Mouse (Mus musculus) E14TG2a.4 (cell line): ENCODE results near the gene Fry.

Experiments
- H3K27me3 ChIP-seq: 2 replicates; pipeline ENCODE4 v1.6.1; 2014; ENCODE audit warnings: low read length, control low read depth; ENCODE audit not compliant: insufficient read depth
- H3K36me3 ChIP-seq: 2 replicates; pipeline ENCODE4 v1.6.1; 2014; ENCODE audit warnings: low read length, control low read depth; ENCODE audit not compliant: insufficient read depth
- H3K4me1 ChIP-seq: replicated peaks from 2 replicates; pipeline ENCODE4 v1.6.1; 2014; ENCODE audit warnings: low read depth, low read length, control low read depth
- H3K4me3 ChIP-seq: replicated peaks from 2 replicates; pipeline ENCODE4 v1.5.1; 2014; ENCODE audit warnings: mild to moderate bottlenecking, low read length
- H3K9me3 ChIP-seq: 2 replicates; pipeline ENCODE4 v1.6.1; 2014; ENCODE audit warnings: low read length, control low read depth
- CTCF ChIP-seq: conservative IDR thresholded peaks from 2 replicates; pipeline ENCODE4 v1.5.1; 2014; ENCODE audit warnings: low read length
- NANOG ChIP-seq: IDR thresholded peaks from 2 replicates; pipeline ENCODE4 v1.6.1; 2014; ENCODE audit warnings: borderline replicate concordance, low read length, mixed read lengths
- POU5F1 ChIP-seq: IDR thresholded peaks from 2 replicates; pipeline ENCODE4 v1.6.1; 2014; ENCODE audit warnings: low read length, borderline replicate concordance

Gene Fry

DNA sequence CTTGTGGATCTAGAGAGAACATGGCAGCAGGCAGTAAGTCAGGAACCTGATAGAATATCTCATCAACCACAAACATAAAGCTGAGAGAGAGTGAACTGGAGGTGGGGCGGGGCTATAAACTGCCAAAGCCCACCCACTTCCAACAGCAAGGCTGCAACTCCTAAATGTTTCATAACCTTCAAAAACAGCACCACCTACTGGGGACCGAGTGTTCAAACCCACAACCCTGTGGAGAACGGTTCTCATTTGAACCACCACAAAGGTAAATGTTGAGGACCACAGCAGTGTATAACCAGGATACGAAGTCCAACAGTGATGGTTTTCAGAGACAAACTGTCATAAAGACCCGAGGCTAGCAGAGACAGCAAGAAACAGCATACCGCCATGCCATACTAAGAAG, 196.1 kb downstream of the Fry start:
- 0 out of 2 replicates have a peak, but pooled peaks have one; percentile 28 for TF ChIP-seq CTCF
- TF ChIP-seq POU5F1: no peak
- Histone ChIP-seq H3K4me3 (no peak overlapping the region), H3K9me3 (no peaks in the 10 kb centered on the region; the same call in 1 of the 2 replicates), H3K4me1 (no peaks in the 10 kb centered on the region), H3K36me3 (0 out of 2 replicates have a peak, but pooled peaks cover 6% of the 10 kb centered on the region), H3K27me3 (no peaks in the 10 kb centered on the region)

DNA sequence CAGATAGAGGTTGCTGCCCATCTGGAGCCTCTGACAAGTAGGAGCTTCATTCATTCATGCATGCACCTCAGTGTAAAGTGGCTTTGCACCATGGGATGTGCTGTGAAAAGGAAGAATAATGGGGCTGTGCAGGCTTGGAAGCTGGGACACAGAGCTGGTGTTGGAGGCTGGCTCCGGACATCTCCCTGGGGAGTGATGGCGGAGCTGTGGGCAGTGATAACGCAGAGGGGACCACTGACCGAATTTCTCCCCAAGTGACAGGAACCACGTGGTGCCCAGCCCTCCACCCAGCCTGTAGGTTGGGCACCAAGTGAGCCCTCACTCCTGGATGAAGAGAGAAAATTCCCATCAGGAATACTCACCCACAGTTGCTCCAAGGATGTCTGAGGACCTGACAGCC, 207.0 kb downstream of the Fry start:
- Histone ChIP-seq H3K4me3 (no peak overlapping the region), H3K27me3 (no peaks in the 10 kb centered on the region), H3K4me1 (0 out of 2 replicates have a peak, but pooled peaks cover 3% of the 10 kb centered on the region), H3K36me3 (no peaks in the 10 kb centered on the region), H3K9me3 (no peaks in the 10 kb centered on the region)
- TF ChIP-seq NANOG (no peak), POU5F1 (no peak), CTCF (no peak)

DNA sequence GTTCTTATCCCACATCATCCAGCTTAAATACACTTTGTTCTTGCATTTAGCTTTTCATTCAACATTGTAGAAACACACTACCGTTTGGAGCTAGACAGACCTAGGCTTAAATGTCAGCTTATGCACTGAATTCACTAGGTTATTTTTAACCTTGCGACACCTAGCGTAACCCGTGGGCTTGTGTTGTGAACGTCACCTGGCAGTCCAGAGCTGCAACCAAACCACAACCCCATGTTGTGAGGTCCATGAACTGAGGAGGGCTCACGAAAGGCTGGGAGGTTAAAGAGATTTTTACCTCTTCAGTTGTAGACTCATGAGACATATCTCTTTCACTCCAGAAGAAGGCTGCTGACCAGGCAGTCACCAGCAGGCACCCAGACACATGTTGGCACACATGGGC, 210.2 kb downstream of the Fry start:
- Histone ChIP-seq H3K36me3 (no peaks in the 10 kb centered on the region), H3K9me3 (no peaks in the 10 kb centered on the region), H3K4me3 (no peak overlapping the region), H3K27me3 (no peaks in the 10 kb centered on the region), H3K4me1 (peaks cover 5% of the 10 kb centered on the region)
- TF ChIP-seq NANOG: no peak
- TF ChIP-seq CTCF: no peak
- TF ChIP-seq POU5F1: no peak

DNA sequence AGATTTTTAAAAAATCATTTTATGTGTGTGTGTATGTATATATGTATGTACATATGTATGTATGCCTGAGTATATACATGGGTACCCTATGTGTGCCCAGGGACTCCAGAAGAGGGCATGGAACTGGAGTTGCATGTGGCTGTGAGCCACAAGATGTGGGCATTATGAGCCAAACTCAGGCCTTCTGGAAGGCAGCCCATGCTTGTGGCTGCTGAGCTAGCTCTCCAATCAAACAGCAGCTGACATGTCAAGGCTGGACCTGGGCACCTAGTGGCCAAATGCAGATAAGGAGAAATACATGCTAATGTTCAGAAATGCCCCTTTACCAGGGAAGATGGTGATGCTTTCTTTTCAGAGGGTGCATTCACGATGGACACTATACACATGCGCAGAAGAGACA, 213.4 kb downstream of the Fry start:
- H3K4me3 ChIP-seq: no peak overlapping the region
- no peak for TF ChIP-seq NANOG
- TF ChIP-seq CTCF: no peak
- no peak for TF ChIP-seq POU5F1

DNA sequence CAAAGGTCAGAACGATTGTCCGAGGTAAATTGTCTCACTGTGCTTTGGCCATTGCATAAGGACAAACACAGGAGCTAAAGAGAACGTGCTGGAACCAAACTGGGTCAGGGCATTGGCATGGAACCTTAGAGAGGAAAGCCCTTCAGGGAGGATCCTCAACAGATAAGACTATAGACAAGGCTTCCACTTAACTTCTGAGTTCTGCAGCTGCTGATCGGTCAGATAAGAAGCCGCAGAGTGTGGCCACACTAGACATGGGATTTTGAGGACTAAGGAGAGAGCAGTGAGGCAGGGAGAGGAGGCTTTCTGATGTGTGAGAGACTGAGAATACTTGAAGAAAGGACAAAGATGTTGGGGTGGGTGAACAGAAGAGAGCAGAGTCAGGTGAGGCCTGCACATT, 214.4 kb downstream of the Fry start:
- Histone ChIP-seq H3K9me3 (no peaks in the 10 kb centered on the region), H3K4me3 (no peak overlapping the region)

More for the DNA sequence above, 213.4 kb downstream of the Fry start:
- H3K36me3 ChIP-seq: no peaks in the 10 kb centered on the region
- no peaks in the 10 kb centered on the region for H3K9me3 ChIP-seq
- no peaks in the 10 kb centered on the region for H3K27me3 ChIP-seq
- H3K4me1 ChIP-seq: peaks cover 5% of the 10 kb centered on the region

DNA sequence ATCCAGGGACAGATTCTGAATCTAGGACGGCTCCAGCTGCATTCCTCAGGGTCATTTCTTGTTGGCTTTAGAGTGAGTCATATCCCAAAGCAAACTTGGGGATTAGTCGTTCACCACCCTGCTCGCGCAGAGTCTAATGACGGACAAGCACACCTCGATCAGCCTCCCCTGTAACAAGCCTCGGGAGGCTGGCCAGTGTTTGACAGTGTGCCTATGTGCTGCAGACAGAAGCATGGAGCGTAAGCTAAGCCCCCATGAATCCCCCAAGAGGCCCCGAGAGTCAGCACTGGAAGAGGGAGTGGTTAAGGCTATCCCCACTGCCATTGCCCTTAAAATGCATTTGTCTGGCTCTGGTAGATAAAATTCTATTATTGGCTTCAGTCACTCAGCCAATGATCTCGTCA, 214.9 kb downstream of the Fry start:
- H3K4me1 ChIP-seq: peaks cover 12% of the 10 kb centered on the region
- no peaks in the 10 kb centered on the region for H3K9me3 ChIP-seq
- H3K4me3 ChIP-seq: no peak overlapping the region
- TF ChIP-seq CTCF (no peak), POU5F1 (no peak), NANOG (no peak)
- H3K27me3 ChIP-seq: no peaks in the 10 kb centered on the region
- H3K36me3 ChIP-seq: no peaks in the 10 kb centered on the region

More for the DNA sequence above, 214.4 kb downstream of the Fry start:
- no peak for TF ChIP-seq POU5F1
- TF ChIP-seq NANOG: no peak
- no peak for TF ChIP-seq CTCF
- peaks cover 7% of the 10 kb centered on the region for H3K4me1 ChIP-seq
- no peaks in the 10 kb centered on the region for H3K36me3 ChIP-seq
- H3K27me3 ChIP-seq: no peaks in the 10 kb centered on the region

DNA sequence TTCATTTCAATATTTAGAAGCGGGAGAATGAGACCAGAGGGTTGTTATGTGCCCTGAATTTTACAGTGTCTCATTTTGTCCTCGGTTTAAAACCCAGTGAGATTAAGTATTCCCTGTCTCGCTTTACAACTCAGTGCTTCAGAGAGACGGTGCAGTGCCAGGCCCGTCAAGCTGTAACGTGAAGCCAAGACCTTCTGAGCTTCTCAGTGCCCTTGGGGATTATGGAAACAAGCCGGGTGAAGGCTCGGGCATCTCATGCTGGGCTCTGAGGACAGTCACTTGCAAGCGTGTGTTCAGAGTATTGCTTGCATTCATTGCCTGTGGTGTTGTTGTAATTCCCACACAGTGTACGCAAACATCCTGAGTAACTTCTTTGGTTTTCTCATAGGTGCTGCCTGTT, 218.0 kb downstream of the Fry start:
- Histone ChIP-seq H3K4me3 (no peak overlapping the region), H3K9me3 (no peaks in the 10 kb centered on the region), H3K4me1 (peaks cover 13% of the 10 kb centered on the region), H3K27me3 (no peaks in the 10 kb centered on the region), H3K36me3 (no peaks in the 10 kb centered on the region)
- TF ChIP-seq CTCF (no peak), NANOG (no peak), POU5F1 (no peak)

DNA sequence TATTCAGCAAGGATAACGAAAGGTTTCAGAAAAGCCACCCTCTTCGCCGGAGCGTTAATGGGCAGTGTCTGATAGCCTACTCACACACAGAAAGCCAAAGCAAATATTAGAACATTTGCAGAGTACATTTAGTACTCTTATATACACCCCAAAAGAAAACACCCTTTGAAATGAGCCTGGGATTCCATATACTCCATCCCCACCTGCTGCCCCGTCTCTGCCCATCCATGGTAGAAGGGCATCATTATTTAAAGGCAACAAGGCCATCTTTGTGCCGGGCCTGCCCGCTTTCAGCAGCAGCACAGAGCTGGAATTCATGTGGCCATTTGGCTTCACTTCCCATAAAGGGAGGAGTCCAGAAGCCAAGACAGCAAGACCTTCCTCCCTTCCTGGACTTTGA, 219.3 kb downstream of the Fry start:
- Histone ChIP-seq H3K36me3 (no peaks in the 10 kb centered on the region), H3K4me1 (peaks cover 11% of the 10 kb centered on the region), H3K27me3 (no peaks in the 10 kb centered on the region), H3K9me3 (no peaks in the 10 kb centered on the region), H3K4me3 (no peak overlapping the region)
- no peak for TF ChIP-seq CTCF
- TF ChIP-seq NANOG: no peak
- TF ChIP-seq POU5F1: no peak

DNA sequence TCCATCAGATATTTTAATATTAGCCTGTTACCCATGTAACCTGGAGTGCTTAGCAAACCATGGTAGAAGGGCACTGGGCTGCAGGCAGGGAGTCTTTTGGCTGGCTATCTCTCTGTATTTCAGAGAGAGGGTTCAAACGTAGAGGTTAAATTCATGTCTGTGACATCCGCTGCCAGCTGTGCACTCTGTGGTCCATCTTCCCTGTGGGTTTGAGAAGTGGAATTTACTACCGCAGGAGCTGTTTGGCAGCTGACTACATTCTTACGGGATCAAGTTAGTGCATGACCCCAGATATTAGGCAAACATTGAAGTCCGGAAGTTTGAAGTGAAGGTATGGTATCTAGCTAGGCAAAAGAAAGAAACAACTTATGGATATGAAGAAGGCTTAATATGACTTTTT, 222.5 kb downstream of the Fry start:
- Histone ChIP-seq H3K9me3 (no peaks in the 10 kb centered on the region), H3K4me1 (peaks cover 8% of the 10 kb centered on the region), H3K36me3 (0 out of 2 replicates have a peak, but pooled peaks cover under 1% of the 10 kb centered on the region), H3K4me3 (no peak overlapping the region), H3K27me3 (no peaks in the 10 kb centered on the region)
- TF ChIP-seq POU5F1: no peak
- no peak for TF ChIP-seq CTCF
- no peak for TF ChIP-seq NANOG

DNA sequence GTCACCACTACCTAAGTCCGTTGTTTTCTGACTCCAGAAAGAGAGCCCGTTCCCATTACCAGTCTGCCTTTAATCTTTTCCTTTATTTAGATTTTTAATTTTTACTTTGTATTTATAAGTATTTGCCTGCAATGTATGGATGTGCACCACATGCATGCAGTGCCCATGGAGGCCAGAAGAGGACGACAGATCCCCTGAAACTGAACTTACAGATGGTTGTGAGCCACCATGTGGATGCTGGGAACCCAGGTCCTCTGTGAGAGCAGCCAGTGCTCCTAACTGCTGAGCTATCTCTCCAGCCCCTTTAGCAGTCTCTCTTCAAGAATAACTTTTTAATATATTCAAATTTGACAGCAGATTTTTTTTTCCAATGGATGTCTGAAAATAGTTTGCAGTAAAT, 223.7 kb downstream of the Fry start:
- no peak overlapping the region for H3K4me3 ChIP-seq
- H3K9me3 ChIP-seq: no peaks in the 10 kb centered on the region
- TF ChIP-seq CTCF (peak; percentile 99), NANOG (no peak)
- H3K4me1 ChIP-seq: peaks cover 8% of the 10 kb centered on the region
- no peaks in the 10 kb centered on the region for H3K27me3 ChIP-seq
- H3K36me3 ChIP-seq: peaks cover 6% of the 10 kb centered on the region
